Mouse (Mus musculus) cerebellum, adult 2 months (tissue): ENCODE measurements around the gene Zfy1. TPM values are rescaled to one million over a fixed set of nuclear protein-coding genes. Genes with fewer than 3 reads are reported as not detected.
"Not testable (repeated sequence)": the region's sequence is repeated elsewhere in the genome, so short reads cannot be mapped to it uniquely, and the experiment has no call there.

Experiments
- DNase-seq, 2 experiments: peaks; one replicate each; pipeline ENCODE4 v3.0.0; 2021
- H3K27ac ChIP-seq: fragments of 200-500 bp; 2 replicates; pipeline ENCODE4 v1.5.1; 2012; ENCODE audit warnings: low read length, control low read depth, inconsistent platforms; ENCODE audit not compliant: insufficient read depth
- H3K27me3 ChIP-seq: fragments of 200-500 bp; 2 replicates; pipeline ENCODE4 v1.6.1; 2012; ENCODE audit warnings: inconsistent platforms, mild to moderate bottlenecking, low read length, moderate library complexity; ENCODE audit not compliant: control insufficient read depth, insufficient read depth
- H3K4me1 ChIP-seq: fragments of 200-500 bp; 2 replicates; pipeline ENCODE4 v1.6.1; 2011; ENCODE audit warnings: low read length; ENCODE audit not compliant: control insufficient read depth, insufficient read depth
- H3K4me3 ChIP-seq: fragments of 200-500 bp; replicated peaks from 2 replicates; pipeline ENCODE3; 2011; ENCODE audit warnings: mild to moderate bottlenecking, low read depth, low read length, control low read depth; ENCODE audit not compliant: insufficient read depth
- CTCF ChIP-seq: fragments of 200-500 bp; IDR thresholded peaks from 2 replicates; pipeline ENCODE4 v1.5.1; 2011; ENCODE audit warnings: low read depth, mild to moderate bottlenecking, control low read depth, low read length, moderate library complexity, borderline replicate concordance; ENCODE audit not compliant: insufficient read depth
- POLR2A ChIP-seq: fragments of 200-500 bp; IDR thresholded peaks from 2 replicates; pipeline ENCODE4 v1.6.1; 2011; ENCODE audit warnings: low read length, control low read depth, borderline replicate concordance; ENCODE audit not compliant: insufficient read depth
- WGBS: fragments of 180-500 bp; shearing (Covaris S2); methylation state at CpG from one replicate; pipeline ENCODE4 v1.1.7; 2018; 5-methylcytosine and 5-hydroxymethylcytosine counted together
- polyA plus RNA-seq: library from polyadenylated mRNA; depleted of rRNA; stranded (reverse); fragments of >200 nt; gene quantifications from 2 replicates; pipeline ENCODE4 v1.2.3, GENCODE M21; 2012; rRNA removed

The Zfy1 gene
- not detected in 2 replicates for polyA plus RNA-seq

- H3K4me3 ChIP-seq, H3K27me3 ChIP-seq, H3K4me1 ChIP-seq, H3K27ac ChIP-seq, DNase-seq: not testable (repeated sequence)
- WGBS: no CpG with 5 or more reads among the region's 11 CpGs
Measured at GRCm38 (mm10) chrY:797309-797708, at the start of gene Zfy1. Gene Zfy1 (minus strand): TSS chrY:797409.

GRCm38 (mm10) chrY:818396-818795 lies 21.2 kb upstream of the Zfy1 start, which contains the start of gene Uba1y:
Gene Uba1y (plus strand): TSS chrY:818649.
- no peak for DNase-seq
- Histone ChIP-seq H3K27me3 (no peaks in the 10 kb centered on the region), H3K4me3 (no peak within 1 kb of the TSS), H3K27ac (no peak within 1 kb of the TSS), H3K4me1 (no peaks in the 10 kb centered on the region)
- WGBS: 67% methylated on average over 11 of the region's 15 CpGs
- TF ChIP-seq CTCF (no peak), POLR2A (no peak)

GRCm38 (mm10) chrY:808991-809661 lies 11.9 kb upstream of the Zfy1 start:
- Histone ChIP-seq H3K27ac (no peak overlapping the region), H3K4me1 (no peaks in the 10 kb centered on the region), H3K4me3 (no peak overlapping the region), H3K27me3 (no peaks in the 10 kb centered on the region)
- 0% methylated on average over 11 of the region's 15 CpGs for WGBS
- TF ChIP-seq POLR2A: no peak
- no peak for TF ChIP-seq CTCF
- DNase-seq: peak in 1 of 2 experiments; percentile 0

Other genes with a start within 250 kb of the Zfy1 start
- gene Uba1y, start 21.2 kb upstream of the Zfy1 start, polyA plus RNA-seq: 0.20 TPM in 1 of 2 replicates, not detected in the other
- gene Kdm5d, start 100.4 kb upstream of the Zfy1 start, polyA plus RNA-seq: 17.5 TPM in 1 of 2 replicates, not detected in the other
- 67.7 TPM in 1 of 2 replicates, not detected in the other for gene Eif2s3y, start 213.1 kb upstream of the Zfy1 start, polyA plus RNA-seq